Mouse (Mus musculus) spleen, adult 2 months (tissue): Measurements from ENCODE around the gene Dph1. TPM values are rescaled to one million over a fixed set of nuclear protein-coding genes. Genes with fewer than 3 reads are reported as not detected.

Experiments used
- DNase-seq, 2 experiments: peaks; one replicate each; pipeline versions ENCODE4 v3.0.0 to v3.0.0-alpha.2; 2012 to 2021; ENCODE audit warnings: low spot score in 2 of 2, low read depth in 1 of 2
- H3K27ac ChIP-seq: fragments of 200-500 bp; 2 replicates; pipeline ENCODE4 v1.5.1; 2012; ENCODE audit warnings: low read length, inconsistent platforms; ENCODE audit not compliant: insufficient read depth
- H3K27me3 ChIP-seq: fragments of 200-500 bp; 2 replicates; pipeline ENCODE4 v1.6.1; 2012; ENCODE audit warnings: mild to moderate bottlenecking, moderate library complexity, low read length, inconsistent platforms; ENCODE audit not compliant: control insufficient read depth, insufficient read depth
- H3K36me3 ChIP-seq: fragments of 200-500 bp; 2 replicates; pipeline ENCODE4 v1.6.1; 2012; ENCODE audit warnings: mild to moderate bottlenecking, low read length, inconsistent platforms; ENCODE audit not compliant: control insufficient read depth, insufficient read depth
- H3K4me1 ChIP-seq: fragments of 200-500 bp; 2 replicates; pipeline ENCODE4 v1.6.1; 2011; ENCODE audit warnings: inconsistent platforms; ENCODE audit not compliant: control insufficient read depth, insufficient read depth, insufficient read length
- H3K4me3 ChIP-seq: fragments of 200-500 bp; 2 replicates; pipeline ENCODE4 v1.5.1; 2011; ENCODE audit warnings: mild to moderate bottlenecking, inconsistent platforms; ENCODE audit not compliant: insufficient read depth, insufficient read length; ENCODE audit errors: extremely low read depth
- CTCF ChIP-seq: fragments of 200-500 bp; IDR thresholded peaks from 2 replicates; pipeline ENCODE4 v1.5.1; 2011; ENCODE audit warnings: mild to moderate bottlenecking, inconsistent platforms; ENCODE audit not compliant: insufficient read depth, insufficient read length, insufficient replicate concordance; ENCODE audit errors: extremely low read depth
- POLR2A ChIP-seq: fragments of 200-500 bp; IDR thresholded peaks from 2 replicates; pipeline ENCODE4 v1.6.1; 2011; ENCODE audit warnings: low read depth, low read length, inconsistent platforms
- WGBS: fragments of 180-500 bp; shearing (Covaris S2); methylation state at CpG from one replicate; pipeline ENCODE4 v1.1.7; 2018; 5-methylcytosine and 5-hydroxymethylcytosine counted together
- polyA plus RNA-seq: library from polyadenylated mRNA; depleted of rRNA; stranded (reverse); fragments of >200 nt; gene quantifications from 2 replicates; pipeline ENCODE4 v1.2.3, GENCODE M21; 2012

Gene Dph1
- polyA plus RNA-seq, 1 experiment: 29.2 TPM

DNA sequence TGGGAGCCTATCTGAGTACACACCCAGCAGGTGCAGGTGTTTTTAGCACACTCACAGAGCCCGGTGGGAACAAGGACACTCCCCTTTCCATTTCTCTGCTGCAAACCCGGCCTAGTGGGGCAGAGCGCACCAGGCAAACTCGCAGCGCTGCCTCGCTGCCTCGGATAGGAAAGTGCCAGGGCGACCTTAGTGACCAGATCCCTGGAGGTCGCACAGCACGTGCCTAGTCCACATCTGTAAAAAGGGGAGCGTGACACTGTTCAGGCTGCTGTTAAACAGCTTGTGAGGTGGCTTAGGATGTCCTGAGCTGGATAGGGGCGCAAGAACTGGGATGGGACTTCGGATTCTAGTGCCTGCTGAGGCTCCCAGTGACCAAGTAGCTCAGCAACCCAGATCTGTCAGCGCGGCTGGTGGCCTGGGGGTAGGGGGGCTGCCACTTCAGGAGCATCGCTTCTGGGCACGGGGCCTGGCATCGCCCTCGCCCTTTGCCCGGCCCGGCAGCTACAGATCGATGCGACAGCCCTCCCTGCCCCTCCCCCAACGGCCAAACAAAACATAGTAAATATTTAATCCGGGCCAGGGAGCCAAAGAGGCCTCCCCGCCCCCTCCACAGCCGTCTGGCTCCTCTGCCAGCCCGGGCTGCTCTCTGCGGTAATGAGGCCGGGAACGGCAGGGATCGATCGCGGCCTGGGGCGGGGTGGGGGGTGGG is 22.5 kb upstream of the Dph1 start:
- peaks cover 5% of the 10 kb centered on the region; the same call in 1 of the 2 replicates for H3K4me1 ChIP-seq
- DNase-seq: no peak
- no peaks in the 10 kb centered on the region for H3K36me3 ChIP-seq
- no peak for TF ChIP-seq CTCF
- TF ChIP-seq POLR2A: no peak
- 46% methylated on average over 35 of the region's 35 CpGs for WGBS
- H3K4me3 ChIP-seq: no peak overlapping the region
- H3K27me3 ChIP-seq: no peaks in the 10 kb centered on the region
- no peak overlapping the region for H3K27ac ChIP-seq

- Histone ChIP-seq H3K27ac (no peak overlapping the region), H3K36me3 (no peaks in the 10 kb centered on the region), H3K27me3 (no peaks in the 10 kb centered on the region), H3K4me1 (peaks cover 5% of the 10 kb centered on the region; the same call in 1 of the 2 replicates), H3K4me3 (no peak overlapping the region)
- 65% methylated on average over 3 of the region's 3 CpGs for WGBS
- DNase-seq: no peak
- TF ChIP-seq CTCF: no peak
- TF ChIP-seq POLR2A: no peak
Observed at GRCm38 (mm10) chr11:75212876-75213275, 21.8 kb upstream of the Dph1 start.

DNA sequence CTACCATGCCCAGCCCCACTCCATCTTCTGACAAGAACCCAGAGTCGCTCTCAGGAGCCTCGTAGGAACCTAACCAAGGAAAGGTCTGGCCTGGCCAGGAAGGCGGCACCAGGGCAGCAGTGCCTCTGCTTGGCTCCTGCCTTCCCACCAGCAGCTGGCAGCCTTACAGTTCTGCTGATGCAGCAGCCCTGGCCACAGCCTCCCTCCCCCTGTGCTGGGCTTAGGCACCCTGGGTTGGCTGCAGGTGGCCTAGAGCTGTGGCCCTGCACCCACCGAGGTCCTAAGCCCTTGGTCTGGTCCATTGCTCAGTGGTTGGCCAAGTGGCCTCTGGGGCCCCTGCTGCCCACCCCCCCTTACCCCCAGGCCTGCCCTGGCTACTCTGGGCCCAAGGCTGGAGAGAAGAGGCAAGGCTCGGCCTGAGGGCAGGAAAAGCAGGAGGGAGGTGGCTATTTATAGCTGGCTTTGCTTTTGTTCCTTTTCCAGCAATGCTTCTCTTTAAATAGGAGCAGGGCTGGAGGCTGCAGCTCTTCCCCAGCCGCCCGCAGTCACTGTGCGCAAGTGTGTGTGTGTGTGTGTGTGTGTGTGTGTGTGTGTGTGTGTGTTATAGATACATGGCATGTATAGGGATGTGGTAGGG is 21.1 kb upstream of the Dph1 start:
- peaks cover 5% of the 10 kb centered on the region; the same call in 1 of the 2 replicates for H3K4me1 ChIP-seq
- no peak for TF ChIP-seq CTCF
- no peak for TF ChIP-seq POLR2A
- H3K27me3 ChIP-seq: no peaks in the 10 kb centered on the region
- DNase-seq: no peak
- H3K4me3 ChIP-seq: no peak overlapping the region
- 0 out of 2 replicates have a peak overlapping the region, but pooled peaks have one; percentile 14 for H3K27ac ChIP-seq
- H3K36me3 ChIP-seq: no peaks in the 10 kb centered on the region
- 54% methylated on average over 8 of the region's 8 CpGs for WGBS

DNA sequence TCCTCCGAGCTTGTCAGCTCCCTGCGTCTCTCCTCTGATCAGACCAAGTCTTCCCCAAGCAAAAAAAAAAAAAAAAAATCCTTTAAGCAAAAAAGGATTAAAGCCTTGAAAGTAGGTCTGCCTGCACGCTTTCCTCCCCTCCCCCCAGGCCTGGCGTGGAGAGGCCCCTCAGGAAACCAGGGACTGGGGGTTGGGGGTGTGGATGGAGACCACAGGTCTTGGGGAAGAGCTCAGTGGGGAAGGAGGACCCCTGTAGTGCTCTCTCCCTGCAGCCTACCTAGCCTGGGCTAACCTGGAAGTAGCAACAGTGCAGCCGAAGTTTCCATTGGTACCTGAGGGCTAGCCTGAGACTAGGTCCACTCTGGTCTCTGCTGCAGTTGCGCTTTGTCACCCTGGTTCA is 19.7 kb upstream of the Dph1 start:
- no peak overlapping the region for H3K27ac ChIP-seq
- WGBS: 85% methylated on average over 6 of the region's 6 CpGs

DNA sequence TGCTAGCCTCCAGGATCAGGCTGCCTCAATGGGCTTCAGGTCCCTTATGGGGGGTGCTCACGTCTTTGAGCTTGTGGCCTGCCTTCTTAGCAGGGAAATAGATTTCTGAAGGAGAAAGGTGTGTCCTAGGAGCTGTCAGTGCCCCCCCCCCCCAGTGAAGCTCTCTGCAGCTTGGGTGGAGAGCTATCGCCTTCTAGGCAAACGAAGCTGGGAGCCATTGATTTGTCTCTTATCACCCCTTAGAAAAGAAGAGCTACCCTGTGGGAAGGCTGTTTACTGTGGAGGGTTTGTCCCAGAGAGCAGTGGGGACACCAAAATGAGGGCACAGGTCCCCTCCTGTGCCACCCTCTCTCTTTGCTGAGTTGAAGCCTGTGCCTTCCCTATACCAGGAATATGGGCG is 19.1 kb upstream of the Dph1 start:
- no peaks in the 10 kb centered on the region for H3K27me3 ChIP-seq
- 78% methylated on average over 4 of the region's 4 CpGs for WGBS
- H3K4me1 ChIP-seq: peaks cover 12% of the 10 kb centered on the region; the same call in 1 of the 2 replicates
- H3K27ac ChIP-seq: no peak overlapping the region
- no peak overlapping the region for H3K4me3 ChIP-seq
- DNase-seq: no peak
- no peaks in the 10 kb centered on the region for H3K36me3 ChIP-seq
- TF ChIP-seq POLR2A: no peak
- TF ChIP-seq CTCF: no peak

More for the DNA sequence above, 19.7 kb upstream of the Dph1 start:
- Histone ChIP-seq H3K36me3 (no peaks in the 10 kb centered on the region), H3K27me3 (no peaks in the 10 kb centered on the region), H3K4me3 (no peak overlapping the region), H3K4me1 (peaks cover 12% of the 10 kb centered on the region; the same call in 1 of the 2 replicates)
- TF ChIP-seq CTCF (no peak), POLR2A (no peak)
- DNase-seq: no peak

GRCm38 (mm10) chr11:75209363-75209762 is 18.3 kb upstream of the Dph1 start:
- DNase-seq: no peak
- Histone ChIP-seq H3K27ac (no peak overlapping the region), H3K4me1 (peaks cover 12% of the 10 kb centered on the region; the same call in 1 of the 2 replicates), H3K4me3 (no peak overlapping the region), H3K36me3 (no peaks in the 10 kb centered on the region), H3K27me3 (no peaks in the 10 kb centered on the region)
- WGBS: 46% methylated on average over 4 of the region's 4 CpGs
- TF ChIP-seq POLR2A: no peak

- 51% methylated on average over 4 of the region's 4 CpGs for WGBS
- Histone ChIP-seq H3K27me3 (no peaks in the 10 kb centered on the region), H3K4me1 (peaks cover 7% of the 10 kb centered on the region; the same call in 1 of the 2 replicates), H3K36me3 (no peaks in the 10 kb centered on the region), H3K4me3 (no peak overlapping the region), H3K27ac (no peak overlapping the region)
- TF ChIP-seq POLR2A (no peak), CTCF (no peak)
- DNase-seq: no peak
Observed at GRCm38 (mm10) chr11:75206347-75206746, 15.3 kb upstream of the Dph1 start.
